Mouse (Mus musculus) left cerebral cortex, adult 18-20 months (tissue): ENCODE measurements around the gene Cpn1. TPM values are rescaled to one million over a fixed set of nuclear protein-coding genes. Genes with fewer than 3 reads are reported as not detected.

Experiments
- DNase-seq, 2 experiments: peaks; one replicate each; pipeline ENCODE4 v3.0.0; 2021 to 2022; ENCODE audit warnings: low spot score in 2 of 2, mixed read lengths in 1 of 2
- total RNA-seq, 2 experiments: library from RNA; stranded (reverse); gene quantifications; 2 replicates each; pipeline ENCODE4 v1.2.3; 2021

Cpn1 gene
- total RNA-seq, 2 experiments from 2014 or later, result 0.19 to 0.40 TPM

GRCm38 (mm10) chr19:43912775-43913486, 73.4 kb downstream of the Cpn1 start:
- no peak for DNase-seq

GRCm38 (mm10) chr19:43906492-43906891, 79.9 kb downstream of the Cpn1 start:
- no peak for DNase-seq

Other genes with a start within 250 kb of the Cpn1 start
- gene Cutc, start 233.6 kb downstream of the Cpn1 start, total RNA-seq, result 1 to 10 TPM; 5.1 to 6.7 TPM
- 10 to 100 TPM; 14.9 to 17.8 TPM for gene Cox15, start 233.6 kb downstream of the Cpn1 start, total RNA-seq
- gene Abcc2, start 204.4 kb downstream of the Cpn1 start, total RNA-seq, result under 1 TPM; 0.05 TPM
- gene Dnmbp, start 46.4 kb downstream of the Cpn1 start, total RNA-seq, result 10 to 100 TPM; 14.3 TPM
- gene Cyp2c23, start 42.7 kb upstream of the Cpn1 start, total RNA-seq, result under 1 TPM; 0.28 TPM
- 10 to 100 TPM; 22.2 to 23.6 TPM for gene Erlin1, start 83.2 kb upstream of the Cpn1 start, total RNA-seq
- gene Chuk, start 120.9 kb upstream of the Cpn1 start, total RNA-seq, result 10 to 100 TPM; 46.0 to 46.9 TPM
- 10 to 100 TPM; 20.0 to 21.4 TPM for gene Cwf19l1, start 149.3 kb upstream of the Cpn1 start, total RNA-seq
- gene Bloc1s2, start 159.9 kb upstream of the Cpn1 start, total RNA-seq, result 10 to 100 TPM; 59.3 to 69.8 TPM
- under 1 TPM; 0.16 to 0.23 TPM for gene Pkd2l1, start 205.9 kb upstream of the Cpn1 start, total RNA-seq
- gene Scd3, start 216.7 kb upstream of the Cpn1 start, total RNA-seq, result 1 to 10 TPM; 1.9 to 3.0 TPM